Mouse (Mus musculus) ES-E14 (cell line): ENCODE results near the gene Angptl7.

Source experiments
- CHD2 ChIP-seq: IDR thresholded peaks from 2 replicates; pipeline ENCODE4 v1.6.1; 2014; ENCODE audit warnings: mild to moderate bottlenecking, low read depth, low read length, inconsistent platforms
- HCFC1 ChIP-seq: IDR thresholded peaks from 2 replicates; pipeline ENCODE4 v1.6.1; 2012; ENCODE audit warnings: low read length, inconsistent platforms, borderline replicate concordance; ENCODE audit not compliant: insufficient read depth
- MAFK ChIP-seq: IDR thresholded peaks from 2 replicates; pipeline ENCODE4 v1.6.1; 2014; ENCODE audit warnings: mild to moderate bottlenecking, low read depth, low read length, inconsistent platforms; ENCODE audit not compliant: insufficient read depth
- ZC3H11A ChIP-seq: IDR thresholded peaks from 2 replicates; pipeline ENCODE4 v1.6.1; 2012; ENCODE audit warnings: low read depth, mild to moderate bottlenecking, inconsistent platforms, low read length, borderline replicate concordance
- ZNF384 ChIP-seq: IDR thresholded peaks from 2 replicates; pipeline ENCODE4 v1.6.1; 2012; ENCODE audit warnings: low read depth, low read length, inconsistent platforms

- no peak for TF ChIP-seq HCFC1
- TF ChIP-seq ZC3H11A, result no peak
- TF ChIP-seq ZNF384, result no peak
- TF ChIP-seq MAFK, result no peak
- no peak for TF ChIP-seq CHD2
Observed at GRCm38 (mm10) chr4:148490502-148490901, 9.8 kb downstream of the Angptl7 start.
